Mouse (Mus musculus) lung, embryonic 16.5 days (tissue): Measurements from ENCODE around the gene Dpf3. TPM values are rescaled to one million over a fixed set of nuclear protein-coding genes. Genes with fewer than 3 reads are reported as not detected.

ENCODE experiments used
- ATAC-seq: fragments of 200-750 bp; cut with Nextera tagmentation; 2 replicates; pipeline ENCODE4 v1.8.0; 2017; ENCODE audit warnings: low read depth, mild to moderate bottlenecking, moderate library complexity
- H3K27ac ChIP-seq: fragments of 300-500 bp; sonication (generic); 2 replicates; pipeline ENCODE4 v1.5.1; 2014; ENCODE audit warnings: mild to moderate bottlenecking, control low read depth, low read length
- H3K27me3 ChIP-seq: fragments of 300-500 bp; sonication (generic); 2 replicates; pipeline ENCODE4 v1.6.1; 2014; ENCODE audit warnings: low read depth, low read length, mixed read lengths; ENCODE audit not compliant: control insufficient read depth, insufficient read depth
- H3K36me3 ChIP-seq: fragments of 300-500 bp; sonication (generic); 2 replicates; pipeline ENCODE4 v1.6.1; 2014; ENCODE audit warnings: low read length; ENCODE audit not compliant: control insufficient read depth, insufficient read depth
- H3K4me1 ChIP-seq: fragments of 300-500 bp; sonication (generic); replicated peaks from 2 replicates; pipeline ENCODE4 v1.6.1; 2014; ENCODE audit warnings: low read length, mixed read lengths; ENCODE audit not compliant: control insufficient read depth, insufficient read depth
- H3K4me2 ChIP-seq: fragments of 300-500 bp; sonication (generic); 2 replicates; pipeline ENCODE4 v1.6.1; 2014; ENCODE audit warnings: low read depth, low read length, control low read depth
- H3K4me3 ChIP-seq: fragments of 300-500 bp; sonication (generic); 2 replicates; pipeline ENCODE4 v1.5.1; 2014; ENCODE audit warnings: mild to moderate bottlenecking, low read length, control low read depth
- H3K9ac ChIP-seq: fragments of 300-500 bp; sonication (generic); 2 replicates; pipeline ENCODE4 v1.6.1; 2014; ENCODE audit warnings: low read length, control low read depth
- H3K9me3 ChIP-seq: fragments of 300-500 bp; sonication (generic); 2 replicates; pipeline ENCODE4 v1.6.1; 2016; ENCODE audit warnings: low read length; ENCODE audit not compliant: control insufficient read depth
- WGBS: fragments of 180-500 bp; shearing (Covaris S2); extraction: QIAGEN DNeasy Blood & Tissue Kit; methylation state at CpG from one replicate; pipeline ENCODE4 v1.1.7; 2014; 5-methylcytosine and 5-hydroxymethylcytosine counted together
- polyA plus RNA-seq: library from polyadenylated mRNA; unstranded; fragments of >200 nt; fragmentation: Nextera tagmentation; extraction: Ambion mirVana; gene quantifications from 2 replicates; pipeline ENCODE4 v1.2.1, GENCODE M21; 2015

Gene Dpf3
- polyA plus RNA-seq, 1 experiment from 2014 or later: 3.9 TPM

DNA sequence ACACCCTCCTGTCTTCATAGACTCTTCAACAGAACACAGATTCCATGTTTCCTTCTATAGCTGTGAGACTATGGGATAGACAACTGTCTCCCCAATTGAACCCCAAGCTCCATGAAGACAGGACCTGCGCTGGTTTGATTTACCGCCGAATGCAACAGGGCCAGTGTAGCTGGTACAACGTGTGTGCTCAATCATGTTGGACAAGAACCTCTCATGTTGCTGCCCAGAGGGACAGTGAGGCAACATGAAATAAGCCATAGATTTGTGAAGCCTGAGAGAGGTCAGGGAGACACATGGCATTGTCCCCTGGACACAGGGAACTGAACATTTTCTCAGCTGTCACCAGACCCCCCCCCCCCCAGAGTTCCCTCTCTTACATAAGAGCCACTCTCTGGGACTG lies 21.5 kb downstream of the Dpf3 start:
- Histone ChIP-seq H3K4me2 (no peak overlapping the region), H3K4me1 (no peaks in the 10 kb centered on the region), H3K9me3 (no peaks in the 10 kb centered on the region), H3K27me3 (no peaks in the 10 kb centered on the region), H3K36me3 (no peaks in the 10 kb centered on the region), H3K9ac (no peak overlapping the region), H3K4me3 (no peak overlapping the region), H3K27ac (no peak overlapping the region)
- WGBS: 75% methylated on average over 4 of the region's 4 CpGs
- no peak for ATAC-seq

- ATAC-seq: no peak
- H3K36me3 ChIP-seq: no peaks in the 10 kb centered on the region
- no peaks in the 10 kb centered on the region for H3K9me3 ChIP-seq
- no peak overlapping the region for H3K4me2 ChIP-seq
- no peaks in the 10 kb centered on the region for H3K4me1 ChIP-seq
- H3K4me3 ChIP-seq: no peak overlapping the region
- H3K27me3 ChIP-seq: no peaks in the 10 kb centered on the region
- WGBS: 64% methylated on average over 3 of the region's 3 CpGs
- H3K27ac ChIP-seq: no peak overlapping the region
- no peak overlapping the region for H3K9ac ChIP-seq
These were observed 27.2 kb downstream of the Dpf3 start for GRCm38 (mm10) chr12:83460272-83460671.

GRCm38 (mm10) chr12:83454697-83455321 lies 32.7 kb downstream of the Dpf3 start:
- no peaks in the 10 kb centered on the region for H3K27me3 ChIP-seq
- no peaks in the 10 kb centered on the region for H3K9me3 ChIP-seq
- no peak overlapping the region for H3K27ac ChIP-seq
- no peak overlapping the region for H3K9ac ChIP-seq
- H3K36me3 ChIP-seq: no peaks in the 10 kb centered on the region
- no peak for ATAC-seq
- no peak overlapping the region for H3K4me2 ChIP-seq
- WGBS: 37% methylated on average over 5 of the region's 5 CpGs
- no peak overlapping the region for H3K4me3 ChIP-seq
- no peaks in the 10 kb centered on the region for H3K4me1 ChIP-seq

DNA sequence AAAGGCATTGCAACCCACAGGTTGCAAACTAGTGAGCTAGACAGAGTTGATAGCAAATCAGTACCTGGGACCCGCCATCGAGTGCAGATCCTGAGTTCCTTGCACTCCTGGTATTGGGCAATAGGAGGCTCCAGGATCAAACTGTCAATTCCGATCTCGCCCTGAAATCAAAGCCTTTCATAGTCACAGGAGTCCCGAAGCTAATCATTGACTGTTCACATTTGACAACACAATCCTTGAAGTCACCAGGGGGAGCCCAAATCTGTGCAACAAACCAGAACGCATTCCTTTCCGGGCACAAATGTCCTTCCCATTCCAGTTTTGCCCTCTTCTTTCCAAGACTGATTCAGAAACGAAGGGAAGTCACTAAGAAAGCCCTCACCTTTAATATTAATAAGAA lies 35.7 kb downstream of the Dpf3 start:
- no peak overlapping the region for H3K27ac ChIP-seq
- no peak overlapping the region for H3K9ac ChIP-seq
- H3K27me3 ChIP-seq: no peaks in the 10 kb centered on the region
- no peaks in the 10 kb centered on the region for H3K9me3 ChIP-seq
- WGBS: 45% methylated on average over 8 of the region's 8 CpGs
- H3K36me3 ChIP-seq: no peaks in the 10 kb centered on the region
- no peak overlapping the region for H3K4me2 ChIP-seq
- H3K4me3 ChIP-seq: no peak overlapping the region
- H3K4me1 ChIP-seq: no peaks in the 10 kb centered on the region
- no peak for ATAC-seq

DNA sequence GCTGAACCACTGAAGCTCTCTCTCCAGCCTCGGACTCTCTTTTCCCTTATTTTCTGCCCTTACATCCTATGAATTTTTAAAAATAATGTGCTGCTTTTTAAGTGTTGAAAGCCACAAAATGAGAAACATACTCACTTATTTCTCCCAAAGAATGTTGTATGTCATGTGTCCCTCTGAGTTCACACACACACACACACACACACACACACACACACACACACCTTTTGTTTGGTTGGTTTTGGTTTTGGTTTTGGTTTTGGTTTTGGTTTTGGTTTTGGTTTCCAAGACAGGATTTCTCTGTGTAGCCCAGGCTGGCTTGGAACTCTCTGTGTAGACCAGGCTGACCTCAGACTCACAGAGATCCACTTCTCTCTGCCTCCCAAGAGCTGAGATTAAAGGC lies 37.0 kb downstream of the Dpf3 start:
- H3K9ac ChIP-seq: no peak overlapping the region
- H3K36me3 ChIP-seq: no peaks in the 10 kb centered on the region
- no peak overlapping the region for H3K4me2 ChIP-seq
- no peak overlapping the region for H3K27ac ChIP-seq
- no peak overlapping the region for H3K4me3 ChIP-seq
- H3K27me3 ChIP-seq: no peaks in the 10 kb centered on the region
- WGBS: 86% methylated on average over 1 of the region's 1 CpGs
- H3K9me3 ChIP-seq: no peaks in the 10 kb centered on the region
- no peaks in the 10 kb centered on the region for H3K4me1 ChIP-seq
- no peak for ATAC-seq

GRCm38 (mm10) chr12:83449202-83449601 lies 38.3 kb downstream of the Dpf3 start:
- no peak overlapping the region for H3K27ac ChIP-seq
- H3K4me3 ChIP-seq: no peak overlapping the region
- no peak overlapping the region for H3K4me2 ChIP-seq
- 72% methylated on average over 7 of the region's 7 CpGs for WGBS
- no peak overlapping the region for H3K9ac ChIP-seq
- H3K4me1 ChIP-seq: no peaks in the 10 kb centered on the region
- no peak for ATAC-seq
- no peaks in the 10 kb centered on the region for H3K27me3 ChIP-seq
- H3K36me3 ChIP-seq: no peaks in the 10 kb centered on the region
- no peaks in the 10 kb centered on the region for H3K9me3 ChIP-seq

DNA sequence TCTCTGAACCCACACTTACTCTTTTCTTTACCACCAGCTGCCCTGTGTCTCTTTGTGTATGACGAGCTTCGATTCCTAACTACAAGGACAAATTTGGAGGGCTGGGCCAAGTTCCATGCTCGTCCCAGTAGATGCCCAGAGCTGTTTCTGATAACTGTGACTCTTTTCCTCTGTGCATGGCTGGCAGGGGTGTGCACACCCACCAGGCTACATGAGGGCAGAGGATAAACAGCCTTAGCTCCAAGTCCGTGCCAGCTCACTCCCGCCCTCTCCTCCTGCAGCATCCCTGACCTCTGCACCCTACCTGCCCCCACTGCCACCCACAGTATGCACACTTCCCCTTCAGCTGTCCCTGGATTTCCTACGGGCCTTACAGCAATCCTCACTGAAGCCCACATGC lies 41.9 kb downstream of the Dpf3 start:
- H3K9me3 ChIP-seq: no peaks in the 10 kb centered on the region
- H3K36me3 ChIP-seq: no peaks in the 10 kb centered on the region
- no peaks in the 10 kb centered on the region for H3K27me3 ChIP-seq
- H3K9ac ChIP-seq: no peak overlapping the region
- H3K4me2 ChIP-seq: no peak overlapping the region
- no peak overlapping the region for H3K27ac ChIP-seq
- H3K4me1 ChIP-seq: no peaks in the 10 kb centered on the region
- no peak overlapping the region for H3K4me3 ChIP-seq
- ATAC-seq: no peak
- WGBS: 60% methylated on average over 6 of the region's 6 CpGs

DNA sequence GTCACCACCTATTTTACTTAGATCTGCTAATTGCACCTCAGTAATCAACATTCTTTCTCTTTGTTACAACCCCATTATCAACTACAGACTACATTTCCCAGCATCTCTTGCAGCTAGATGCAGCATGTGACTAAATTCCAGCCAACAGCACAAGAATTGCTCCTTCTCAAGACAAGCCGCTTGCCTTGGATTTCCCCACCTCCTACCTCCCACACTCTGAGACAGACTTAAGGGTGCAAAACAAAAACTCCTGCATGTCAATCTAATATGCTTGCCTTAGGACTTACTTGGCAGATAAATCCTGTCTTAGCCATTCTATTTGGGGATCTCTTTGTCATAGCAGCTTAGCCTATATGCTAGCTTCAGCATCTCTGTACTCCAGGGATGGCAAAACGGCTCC lies 43.1 kb downstream of the Dpf3 start:
- no peak for ATAC-seq
- WGBS: 79% methylated on average over 2 of the region's 2 CpGs
- Histone ChIP-seq H3K4me3 (no peak overlapping the region), H3K27ac (no peak overlapping the region), H3K36me3 (no peaks in the 10 kb centered on the region), H3K4me1 (no peaks in the 10 kb centered on the region), H3K4me2 (no peak overlapping the region), H3K9me3 (no peaks in the 10 kb centered on the region), H3K9ac (no peak overlapping the region), H3K27me3 (no peaks in the 10 kb centered on the region)

- Histone ChIP-seq H3K9me3 (no peaks in the 10 kb centered on the region), H3K27ac (no peak overlapping the region), H3K27me3 (no peaks in the 10 kb centered on the region), H3K36me3 (no peaks in the 10 kb centered on the region), H3K9ac (no peak overlapping the region), H3K4me2 (no peak overlapping the region), H3K4me3 (no peak overlapping the region), H3K4me1 (no peaks in the 10 kb centered on the region)
- ATAC-seq: no peak
- WGBS: 76% methylated on average over 2 of the region's 2 CpGs
These were observed 49.5 kb downstream of the Dpf3 start for GRCm38 (mm10) chr12:83438002-83438401.
